Mouse (Mus musculus): Measurements from ENCODE around the gene Ralgapa2. TPM values are rescaled to one million over a fixed set of nuclear protein-coding genes. Genes with fewer than 3 reads are reported as not detected.

Ralgapa2 gene
- total RNA-seq, 2 experiments from 2014 or later: 27.5 to 32.8 TPM

- DNase-seq: no peak
Observed at GRCm38 (mm10) chr2:146299841-146300460, 212.2 kb downstream of the Ralgapa2 start.

- no peak for DNase-seq
Observed at GRCm38 (mm10) chr2:146293538-146293937, 218.6 kb downstream of the Ralgapa2 start.

GRCm38 (mm10) chr2:146290871-146291637 lies 221.1 kb downstream of the Ralgapa2 start:
- DNase-seq: peak; percentile 66 to 72

- DNase-seq: no peak
Observed at GRCm38 (mm10) chr2:146290366-146290765, 221.8 kb downstream of the Ralgapa2 start.

- no peak for DNase-seq
Observed at GRCm38 (mm10) chr2:146289394-146289793, 222.8 kb downstream of the Ralgapa2 start.

GRCm38 (mm10) chr2:146288326-146288725 lies 223.8 kb downstream of the Ralgapa2 start:
- no peak for DNase-seq

GRCm38 (mm10) chr2:146287531-146287930 lies 224.6 kb downstream of the Ralgapa2 start:
- DNase-seq: peak in 1 of 2 experiments; percentile 35

GRCm38 (mm10) chr2:146281346-146281745 lies 230.8 kb downstream of the Ralgapa2 start:
- no peak for DNase-seq

- no peak for DNase-seq
Observed at GRCm38 (mm10) chr2:146280921-146281274, 231.2 kb downstream of the Ralgapa2 start.

GRCm38 (mm10) chr2:146280221-146280920 lies 231.8 kb downstream of the Ralgapa2 start:
- no peak for DNase-seq

- DNase-seq: peak in 1 of 2 experiments; percentile 40
Observed at GRCm38 (mm10) chr2:146279430-146280220, 232.5 kb downstream of the Ralgapa2 start.

GRCm38 (mm10) chr2:146278381-146278780 lies 233.8 kb downstream of the Ralgapa2 start:
- DNase-seq: no peak

- DNase-seq: no peak
Observed at GRCm38 (mm10) chr2:146266539-146266938, 245.6 kb downstream of the Ralgapa2 start.

GRCm38 (mm10) chr2:146265045-146265444 lies 247.1 kb downstream of the Ralgapa2 start:
- no peak for DNase-seq

- no peak for DNase-seq
Observed at GRCm38 (mm10) chr2:146262966-146263365, 249.2 kb downstream of the Ralgapa2 start.

GRCm38 (mm10) chr2:146262215-146262614 lies 249.9 kb downstream of the Ralgapa2 start:
- no peak for DNase-seq

- DNase-seq: no peak
Observed at GRCm38 (mm10) chr2:146261146-146261545, 251.0 kb downstream of the Ralgapa2 start.

GRCm38 (mm10) chr2:146259787-146260560 lies 252.2 kb downstream of the Ralgapa2 start:
- no peak for DNase-seq

- DNase-seq: peak; percentile 31 to 40
Observed at GRCm38 (mm10) chr2:146258736-146259469, 253.2 kb downstream of the Ralgapa2 start.

GRCm38 (mm10) chr2:146257609-146258008 lies 254.5 kb downstream of the Ralgapa2 start:
- no peak for DNase-seq

GRCm38 (mm10) chr2:146257037-146257436 lies 255.1 kb downstream of the Ralgapa2 start:
- no peak for DNase-seq
